Mouse (Mus musculus): ENCODE measurements around the gene Ankrd13a.

Ankrd13a gene

DNA sequence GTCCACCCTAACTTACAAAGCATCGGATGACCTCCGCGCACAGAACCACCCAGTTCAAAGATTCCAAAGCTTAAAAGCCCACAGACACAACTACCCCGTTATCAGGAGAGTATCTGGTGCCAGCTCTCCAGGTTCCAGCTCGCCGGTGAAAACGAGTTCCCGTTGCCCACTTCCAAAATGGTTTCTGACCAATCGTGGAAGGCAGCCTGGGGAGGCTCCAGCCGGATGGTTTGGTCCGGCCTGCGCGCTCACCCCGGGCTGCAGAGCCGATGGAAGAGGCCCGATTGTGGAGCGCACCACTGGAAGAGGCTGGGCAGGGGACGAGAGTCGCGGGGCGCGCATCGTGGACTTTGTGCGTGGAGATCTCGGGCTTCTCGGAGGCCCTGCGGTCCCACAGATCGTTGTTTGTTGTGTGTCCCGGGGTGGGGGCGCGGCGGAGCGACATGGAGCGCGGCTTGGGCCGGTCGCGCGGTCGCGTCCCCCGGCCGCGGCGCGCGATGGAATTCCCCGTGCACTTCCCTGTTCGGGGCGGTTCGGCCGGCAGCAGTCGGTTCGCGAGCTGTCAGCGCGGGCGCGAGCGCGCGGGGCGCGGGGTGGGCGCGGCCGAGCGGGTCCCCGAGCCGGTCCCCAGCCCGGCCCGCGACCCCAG, at the start of gene Ankrd13a:
TSS of gene Ankrd13a (plus strand) at position 275 of the 649 bp plus-strand sequence.
- DNase-seq (ENCODE audit: low read depth in 2 of 2, low spot score in 2 of 2): peak; percentile 84 to 88

DNA sequence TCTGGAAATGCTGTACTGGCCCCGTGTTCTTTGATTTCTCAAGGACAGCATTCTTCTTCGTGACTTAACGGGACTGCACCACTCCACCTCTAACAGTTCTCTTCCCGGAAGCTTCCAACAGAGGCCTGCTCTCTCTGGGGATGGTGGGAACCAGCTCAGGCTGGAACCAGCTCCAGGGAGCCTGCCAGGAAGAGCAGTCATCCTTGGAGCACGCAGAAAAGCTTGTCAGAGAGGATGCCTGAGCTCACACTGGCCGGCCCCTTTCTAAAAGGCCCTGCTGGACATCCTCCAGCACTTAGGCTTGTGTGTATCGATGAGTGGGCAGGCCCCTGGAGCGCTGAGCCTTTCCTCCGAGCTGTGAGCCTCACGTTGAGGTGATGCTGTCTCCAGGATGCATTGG, 46.3 kb upstream of the Ankrd13a start:
- no peak for DNase-seq (ENCODE audit: low read depth in 2 of 2, low spot score in 2 of 2)

DNA sequence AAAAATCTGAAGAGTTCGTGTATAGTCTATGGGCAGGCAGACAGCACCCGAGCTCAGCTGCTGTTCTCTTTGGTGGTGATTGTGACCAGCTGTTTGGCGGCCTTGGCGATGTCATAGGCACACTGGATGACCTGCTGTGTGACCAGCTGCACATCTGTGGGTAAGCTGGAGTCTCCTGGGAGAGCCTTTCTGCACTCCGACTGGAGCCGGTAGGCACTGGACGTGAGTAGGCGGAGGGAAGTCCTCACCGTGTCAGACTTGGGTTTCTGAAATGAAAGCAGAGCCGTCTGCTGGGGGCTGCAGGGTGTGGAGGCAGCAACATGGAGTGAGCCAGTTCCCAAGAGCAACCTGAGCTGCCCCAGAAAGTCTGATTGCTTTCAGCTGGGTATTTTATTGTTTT, 44.3 kb upstream of the Ankrd13a start:
- DNase-seq (ENCODE audit: low read depth in 2 of 2, low spot score in 2 of 2): no peak

DNA sequence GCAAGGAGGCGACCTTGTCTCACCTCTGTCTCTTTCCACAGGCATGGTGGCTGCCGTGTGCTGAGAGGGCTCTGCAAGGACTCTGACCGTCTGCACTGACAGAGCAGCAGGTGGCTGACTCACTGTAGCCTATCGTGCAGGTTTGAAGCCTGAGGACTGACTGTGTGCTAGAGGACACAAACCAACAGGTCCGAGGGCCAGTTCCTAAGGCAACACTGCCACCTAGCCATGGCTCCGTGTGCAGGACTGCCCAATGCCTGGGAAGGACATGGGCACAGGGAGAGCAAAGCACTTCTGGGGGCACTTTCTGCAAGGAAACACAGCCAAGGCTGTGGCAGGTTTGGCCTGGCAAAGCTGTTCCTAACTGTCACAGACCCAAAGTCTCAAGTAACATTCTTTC, 43.0 kb upstream of the Ankrd13a start:
- DNase-seq (ENCODE audit: low read depth in 2 of 2, low spot score in 2 of 2): no peak

DNA sequence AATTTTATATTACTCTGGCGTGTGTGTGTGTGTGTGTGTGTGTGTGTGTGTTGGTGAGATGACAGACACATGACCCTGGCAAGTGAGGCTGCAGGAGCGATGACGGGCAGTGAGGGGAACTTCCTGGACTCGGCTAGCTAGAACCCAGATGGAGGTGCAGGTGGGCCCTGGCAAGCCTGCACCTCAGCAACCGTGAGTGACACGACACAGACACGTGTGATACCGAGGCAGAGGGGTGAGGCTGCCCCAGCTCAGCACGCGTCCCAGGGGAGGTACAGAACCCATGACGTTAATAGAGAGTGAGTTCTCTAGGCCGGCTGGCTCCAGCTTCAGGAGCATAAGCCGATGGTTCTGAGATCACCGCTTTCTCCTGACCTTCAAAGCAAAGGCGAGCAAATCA, 42.5 kb upstream of the Ankrd13a start:
- DNase-seq (ENCODE audit: low read depth in 2 of 2, low spot score in 2 of 2): no peak

DNA sequence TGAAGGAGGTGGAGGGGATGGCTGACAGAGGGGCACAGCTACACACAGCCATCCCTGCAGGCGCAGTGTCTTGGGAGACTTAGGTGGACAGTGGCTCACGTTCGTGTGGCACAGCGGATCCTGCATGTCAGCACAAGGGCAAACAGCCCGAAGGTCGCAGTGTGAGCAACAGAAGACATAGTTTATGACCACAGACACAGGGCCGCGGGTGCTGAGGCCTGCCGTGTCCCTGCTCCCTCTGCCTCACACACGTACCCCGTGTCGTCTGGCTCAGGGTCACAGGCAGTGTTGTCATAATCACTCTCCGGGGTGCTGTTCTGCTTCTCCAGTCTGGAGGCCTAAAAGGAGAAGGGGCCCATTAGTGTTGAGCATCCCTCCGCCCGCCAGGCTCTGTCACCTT, 40.9 kb upstream of the Ankrd13a start:
- DNase-seq (ENCODE audit: low read depth in 2 of 2, low spot score in 2 of 2): no peak

DNA sequence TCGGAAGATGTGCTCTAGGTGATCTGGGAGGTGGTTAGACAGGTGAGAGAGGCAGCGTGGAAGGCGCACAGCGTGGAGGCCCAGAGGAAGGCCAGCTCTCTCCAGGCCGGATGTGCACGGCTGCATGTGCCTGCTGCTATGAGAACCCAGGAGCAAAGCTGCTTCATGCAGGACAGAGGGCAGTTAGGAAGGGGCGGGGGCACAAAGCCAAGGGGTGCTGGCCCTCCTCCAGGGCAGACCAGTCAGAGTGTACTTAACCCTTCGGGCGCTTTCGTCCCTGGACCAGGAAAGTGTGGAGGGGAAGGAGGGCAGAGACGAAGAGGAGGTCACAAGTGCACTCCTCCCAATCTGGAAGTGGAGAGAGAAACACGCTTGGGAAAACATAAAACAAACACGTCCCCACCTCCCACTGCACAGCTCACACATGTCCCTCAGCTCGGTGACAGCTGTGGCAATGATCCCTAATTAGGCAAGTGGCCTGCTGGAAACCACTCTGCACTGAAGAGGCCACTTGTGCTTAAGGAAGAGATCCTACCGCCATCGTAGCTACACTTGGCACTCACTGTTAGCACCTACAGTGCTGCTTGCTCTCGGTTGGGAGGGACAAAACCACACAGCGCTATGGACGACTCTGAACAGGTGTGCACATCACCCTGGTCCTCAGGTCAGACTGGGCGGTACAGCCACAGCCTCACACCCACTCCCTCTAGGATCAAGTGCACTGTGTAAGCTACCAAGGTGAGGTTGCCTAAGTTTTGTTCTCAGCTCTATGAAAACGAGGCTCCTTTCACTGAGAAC, 37.2 kb upstream of the Ankrd13a start:
- no peak for DNase-seq (ENCODE audit: low read depth in 2 of 2, low spot score in 2 of 2)

DNA sequence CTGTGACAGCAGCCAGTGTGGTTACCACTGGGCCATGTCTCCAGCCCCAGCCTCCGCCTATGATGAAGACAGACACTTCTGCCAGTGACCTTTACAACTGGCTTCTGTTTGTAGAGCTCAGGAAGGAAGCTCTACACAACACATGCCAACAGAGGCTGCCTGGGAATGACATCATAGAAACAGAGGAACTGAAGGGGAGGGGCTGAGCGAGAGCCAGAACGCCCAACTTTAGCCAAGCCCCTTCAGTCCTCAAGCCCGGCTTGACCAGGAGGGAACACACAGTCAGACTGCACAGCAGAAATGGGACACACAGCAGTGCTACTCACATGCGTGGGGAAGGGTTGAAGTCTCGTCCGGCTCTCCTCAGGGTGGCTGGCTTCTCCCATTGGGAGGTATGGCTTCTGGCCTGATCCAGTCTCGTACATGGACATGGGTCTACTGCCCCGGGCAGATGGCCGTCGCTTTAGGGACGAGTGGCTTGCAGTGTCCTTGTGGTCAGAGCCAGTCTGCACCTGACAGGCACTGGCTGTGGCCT, 35.7 kb upstream of the Ankrd13a start:
- DNase-seq (ENCODE audit: low read depth in 2 of 2, low spot score in 2 of 2): no peak

DNA sequence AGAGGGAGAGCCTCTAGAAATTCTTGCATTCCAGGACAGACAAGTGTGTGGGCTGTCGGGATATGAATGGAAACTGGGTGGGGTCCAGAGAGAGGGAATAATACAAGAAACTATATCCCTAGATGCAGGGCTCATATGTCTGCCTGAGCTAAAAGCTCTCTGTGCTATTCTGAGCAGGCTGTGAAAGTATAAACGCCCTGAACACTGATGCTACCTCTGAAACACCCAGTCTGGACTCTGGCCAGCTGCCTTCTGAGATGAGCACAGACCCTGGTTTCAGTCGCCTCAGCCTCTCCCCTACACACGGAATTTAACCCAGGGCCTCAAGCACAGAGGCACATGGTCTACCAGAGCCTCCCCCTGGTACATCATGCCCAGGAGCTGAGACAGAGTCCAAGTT, 33.9 kb upstream of the Ankrd13a start:
- no peak for DNase-seq (ENCODE audit: low read depth in 2 of 2, low spot score in 2 of 2)

DNA sequence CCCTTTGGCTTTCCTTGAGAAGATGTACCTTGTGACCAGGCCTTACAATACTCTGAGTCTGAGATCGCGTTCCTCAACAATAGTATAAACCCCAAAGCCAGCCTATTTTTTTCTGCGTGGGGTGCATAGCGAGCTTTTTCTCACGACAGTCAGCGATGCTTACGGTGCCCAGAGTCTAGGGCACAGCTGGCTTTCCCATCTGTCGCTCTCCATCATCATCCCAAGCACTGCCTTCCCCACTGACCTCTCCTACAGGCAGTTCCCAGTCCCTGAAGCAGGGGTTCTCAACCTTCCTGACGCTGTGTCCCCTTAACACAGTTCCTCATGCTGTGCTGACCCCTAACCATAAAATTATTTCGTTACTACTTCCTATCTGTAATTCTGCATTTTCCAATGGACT, 31.9 kb upstream of the Ankrd13a start:
- no peak for DNase-seq (ENCODE audit: low read depth in 2 of 2, low spot score in 2 of 2)

DNA sequence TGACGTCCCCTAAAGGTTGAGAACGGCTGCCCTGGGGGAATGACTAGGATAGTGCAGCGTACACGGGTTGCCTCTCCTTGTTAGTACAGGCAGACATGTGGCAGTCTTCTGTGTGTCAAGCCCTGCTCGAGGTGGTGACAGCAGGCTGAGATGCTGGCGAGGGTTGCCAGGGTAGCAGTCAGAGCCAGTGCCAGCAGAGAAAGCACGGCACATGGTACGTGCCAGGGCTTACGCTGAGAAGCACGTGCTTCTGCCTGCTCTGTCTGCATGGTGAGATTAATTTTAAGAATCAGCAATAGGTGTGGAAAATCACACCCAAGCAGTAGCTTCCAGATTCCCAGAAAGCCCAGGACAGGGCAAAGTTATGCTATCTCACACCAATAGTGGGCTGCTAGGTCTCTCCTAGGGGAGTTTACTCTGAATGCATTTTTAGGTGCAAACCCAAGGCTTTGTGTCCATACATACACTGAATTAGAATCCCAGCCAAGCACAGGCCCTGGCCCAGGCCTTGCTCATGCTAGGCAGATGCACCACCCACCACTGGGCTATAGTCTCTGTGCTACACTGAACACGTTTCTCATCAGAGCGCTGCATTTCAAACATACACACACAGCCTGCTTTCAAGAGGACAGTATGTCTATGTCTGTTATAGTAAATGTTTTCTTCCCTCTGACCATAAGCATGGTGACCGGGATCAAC, 31.3 kb upstream of the Ankrd13a start:
- DNase-seq (ENCODE audit: low read depth in 2 of 2, low spot score in 2 of 2): no peak

DNA sequence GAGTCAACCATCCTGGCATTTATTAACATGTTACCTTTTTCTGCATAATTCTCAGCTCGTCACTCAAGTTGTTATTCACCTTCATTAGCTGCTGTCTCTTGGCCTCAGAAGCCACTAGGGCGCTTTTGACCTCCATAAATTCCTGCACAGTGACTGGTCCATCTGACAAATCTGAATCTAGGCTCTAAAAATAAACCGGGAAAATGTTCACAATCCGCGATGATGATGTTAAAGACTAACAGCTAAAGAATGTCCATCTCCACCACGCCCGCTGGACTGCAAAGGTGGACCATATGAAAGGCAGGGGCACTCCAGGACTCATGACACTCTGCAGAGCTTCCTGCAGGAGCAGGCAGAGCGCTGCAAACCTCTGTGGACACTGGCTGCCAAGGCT, 30.8 kb upstream of the Ankrd13a start:
- DNase-seq (ENCODE audit: low read depth in 2 of 2, low spot score in 2 of 2): no peak

DNA sequence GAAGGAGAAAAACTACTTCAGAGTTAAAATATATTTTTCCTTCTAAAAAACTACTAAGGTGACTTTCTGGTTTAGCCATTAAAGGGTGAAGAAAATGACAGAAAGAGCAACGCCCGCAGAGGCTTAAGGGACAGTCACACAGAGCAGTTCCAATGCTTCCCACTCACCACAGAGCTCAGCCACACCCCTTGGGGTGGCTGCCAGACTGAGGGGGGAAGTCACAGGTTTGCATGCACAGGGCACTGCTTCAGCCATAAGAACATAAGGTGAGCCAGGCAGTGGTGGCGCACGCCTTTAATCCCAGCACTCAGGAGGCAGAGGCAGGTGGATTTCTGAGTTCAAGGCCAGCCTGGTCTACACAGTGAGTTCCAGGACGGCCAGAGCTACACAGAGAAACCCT, 28.9 kb upstream of the Ankrd13a start:
- no peak for DNase-seq (ENCODE audit: low read depth in 2 of 2, low spot score in 2 of 2)

DNA sequence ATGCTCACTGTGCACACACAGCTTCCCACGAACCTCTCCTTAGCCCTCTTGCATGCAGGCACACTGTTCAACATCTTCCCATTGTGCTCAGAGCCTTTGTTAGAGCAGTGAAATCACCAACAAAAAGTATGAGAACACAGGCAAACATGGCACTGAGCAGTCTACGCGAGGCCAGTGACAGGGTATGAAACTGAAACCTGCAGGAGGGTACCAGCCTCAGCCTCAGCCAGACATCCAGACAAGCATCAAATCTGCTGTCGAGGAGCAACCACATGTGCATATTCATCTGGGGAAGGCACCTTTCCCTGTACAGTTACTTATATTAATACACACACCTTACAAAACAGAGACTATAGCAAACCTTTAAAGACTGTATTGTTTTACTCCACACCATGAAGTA, 27.6 kb upstream of the Ankrd13a start:
- DNase-seq (ENCODE audit: low read depth in 2 of 2, low spot score in 2 of 2): no peak

DNA sequence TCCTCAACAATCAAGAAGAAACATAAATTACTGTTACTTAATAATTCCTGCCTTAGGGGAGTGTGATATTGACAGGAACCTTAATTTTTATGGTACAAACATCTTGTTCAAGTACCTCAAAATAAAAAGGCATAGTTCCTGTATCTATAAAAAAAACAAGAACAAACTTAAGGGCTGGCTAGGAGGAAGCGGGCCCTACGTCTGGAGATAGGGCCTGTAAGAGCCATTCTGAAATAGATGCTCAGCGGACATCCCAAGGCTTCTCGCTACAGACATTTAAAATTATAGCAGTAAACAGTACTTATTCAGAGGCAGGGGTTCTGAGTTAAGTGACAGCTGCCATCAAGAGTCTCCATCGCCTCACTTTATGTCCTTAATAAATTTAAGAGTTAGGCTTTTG, 27.0 kb upstream of the Ankrd13a start:
- DNase-seq (ENCODE audit: low read depth in 2 of 2, low spot score in 2 of 2): no peak

DNA sequence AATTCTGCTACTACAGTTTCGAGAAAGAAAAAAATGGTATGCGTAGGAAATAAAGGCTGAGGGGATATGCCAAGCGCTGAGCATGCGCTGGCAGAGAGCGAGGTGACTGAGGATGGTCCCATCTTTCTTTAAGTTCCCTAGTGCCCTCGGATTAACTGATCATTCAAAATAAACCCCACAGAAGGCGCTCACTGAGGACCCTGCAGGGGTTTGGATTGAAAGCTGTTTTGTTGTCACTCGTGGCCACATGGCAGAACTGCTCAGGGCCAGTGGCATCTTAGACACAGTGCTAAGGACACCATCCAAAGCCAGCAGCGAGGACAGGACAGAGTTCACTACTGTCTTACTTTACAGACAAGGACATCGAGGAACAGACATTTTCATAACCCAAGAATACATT, 24.2 kb upstream of the Ankrd13a start:
- no peak for DNase-seq (ENCODE audit: low read depth in 2 of 2, low spot score in 2 of 2)

DNA sequence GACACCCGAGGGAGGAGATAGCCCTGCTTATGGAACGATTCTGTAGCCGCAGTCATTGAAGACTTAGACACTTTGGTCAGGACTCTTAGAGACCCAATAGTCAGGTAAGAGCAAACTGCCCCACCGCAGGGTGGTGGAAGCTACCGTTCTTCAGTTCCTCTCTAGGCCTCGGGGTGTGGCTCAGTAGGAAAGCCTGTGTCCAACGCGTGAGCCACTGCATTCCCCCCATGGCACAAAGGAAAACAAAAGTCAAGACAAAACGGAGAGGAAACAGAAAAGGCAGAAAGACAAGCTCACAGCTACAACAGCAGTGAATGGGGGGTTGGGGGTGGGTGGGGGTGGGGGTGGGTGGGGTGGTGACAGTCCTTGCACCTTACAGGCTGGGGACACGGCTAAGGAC, 22.1 kb upstream of the Ankrd13a start:
- DNase-seq (ENCODE audit: low read depth in 2 of 2, low spot score in 2 of 2): no peak

DNA sequence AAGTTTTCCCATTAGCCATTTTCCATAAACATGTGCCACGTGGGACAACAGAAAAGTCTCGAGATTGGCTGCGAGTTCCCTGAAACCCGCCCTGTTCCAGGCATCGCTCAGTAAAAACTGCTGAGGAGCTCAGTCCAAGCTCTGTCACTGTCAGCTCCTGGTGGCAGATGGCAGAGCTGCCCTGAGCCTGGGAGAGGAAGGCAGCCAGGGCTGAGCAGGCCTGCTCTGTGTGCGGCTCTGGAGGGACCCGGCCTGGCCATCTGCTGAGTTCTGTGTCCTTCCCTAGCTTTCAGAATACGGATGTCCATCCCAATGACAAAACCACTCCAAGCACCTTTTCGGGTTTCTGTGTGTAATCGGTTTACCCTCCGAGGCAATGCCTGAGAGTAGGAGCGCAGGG, 21.1 kb upstream of the Ankrd13a start:
- no peak for DNase-seq (ENCODE audit: low read depth in 2 of 2, low spot score in 2 of 2)

DNA sequence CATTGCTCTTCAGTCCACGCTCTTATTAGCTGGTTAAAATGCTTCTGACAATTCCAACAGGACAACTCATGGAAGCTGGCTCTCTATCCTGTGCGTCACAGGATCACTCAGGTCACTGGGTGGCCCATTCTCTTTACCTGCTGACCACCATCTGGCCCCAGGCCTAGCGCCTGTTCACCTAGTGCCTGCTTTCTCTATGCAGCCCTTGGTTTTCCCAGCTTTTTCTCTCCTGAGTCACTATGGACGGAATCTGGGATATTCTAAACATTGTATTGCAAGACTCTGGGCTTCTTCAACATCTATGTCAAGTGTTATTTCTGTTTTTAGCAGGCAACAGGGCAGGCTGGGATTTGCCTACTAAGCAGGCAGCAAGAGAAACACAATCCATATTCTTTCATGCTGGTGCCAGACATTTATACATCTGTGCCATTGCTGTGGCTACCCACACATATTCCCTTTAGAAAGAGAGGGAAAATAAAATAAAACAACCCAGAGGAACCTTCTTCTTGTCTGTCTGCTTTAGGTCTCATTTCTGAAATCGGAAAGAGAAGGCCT, 14.9 kb upstream of the Ankrd13a start:
- DNase-seq (ENCODE audit: low read depth in 2 of 2, low spot score in 2 of 2): no peak

DNA sequence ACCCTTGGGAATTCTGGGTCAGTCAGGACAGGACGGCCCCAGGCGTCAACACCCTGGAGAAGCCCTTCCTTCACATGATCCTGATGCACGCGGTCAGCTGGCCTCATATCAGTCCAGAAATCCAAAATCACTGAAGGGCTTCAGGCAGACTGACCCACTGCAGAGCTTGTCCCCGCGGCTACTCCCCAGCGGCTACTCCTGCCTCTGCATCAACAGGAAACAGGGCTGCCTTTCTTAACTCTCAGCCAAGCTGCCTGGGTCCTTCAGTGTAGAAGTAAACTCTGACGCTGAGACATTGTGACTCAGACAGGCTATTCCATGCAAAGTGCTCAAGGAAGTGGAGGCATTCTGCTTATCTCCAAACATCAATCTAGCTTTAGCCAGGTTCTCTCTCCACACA, 12.5 kb upstream of the Ankrd13a start:
- DNase-seq (ENCODE audit: low read depth in 2 of 2, low spot score in 2 of 2): no peak

DNA sequence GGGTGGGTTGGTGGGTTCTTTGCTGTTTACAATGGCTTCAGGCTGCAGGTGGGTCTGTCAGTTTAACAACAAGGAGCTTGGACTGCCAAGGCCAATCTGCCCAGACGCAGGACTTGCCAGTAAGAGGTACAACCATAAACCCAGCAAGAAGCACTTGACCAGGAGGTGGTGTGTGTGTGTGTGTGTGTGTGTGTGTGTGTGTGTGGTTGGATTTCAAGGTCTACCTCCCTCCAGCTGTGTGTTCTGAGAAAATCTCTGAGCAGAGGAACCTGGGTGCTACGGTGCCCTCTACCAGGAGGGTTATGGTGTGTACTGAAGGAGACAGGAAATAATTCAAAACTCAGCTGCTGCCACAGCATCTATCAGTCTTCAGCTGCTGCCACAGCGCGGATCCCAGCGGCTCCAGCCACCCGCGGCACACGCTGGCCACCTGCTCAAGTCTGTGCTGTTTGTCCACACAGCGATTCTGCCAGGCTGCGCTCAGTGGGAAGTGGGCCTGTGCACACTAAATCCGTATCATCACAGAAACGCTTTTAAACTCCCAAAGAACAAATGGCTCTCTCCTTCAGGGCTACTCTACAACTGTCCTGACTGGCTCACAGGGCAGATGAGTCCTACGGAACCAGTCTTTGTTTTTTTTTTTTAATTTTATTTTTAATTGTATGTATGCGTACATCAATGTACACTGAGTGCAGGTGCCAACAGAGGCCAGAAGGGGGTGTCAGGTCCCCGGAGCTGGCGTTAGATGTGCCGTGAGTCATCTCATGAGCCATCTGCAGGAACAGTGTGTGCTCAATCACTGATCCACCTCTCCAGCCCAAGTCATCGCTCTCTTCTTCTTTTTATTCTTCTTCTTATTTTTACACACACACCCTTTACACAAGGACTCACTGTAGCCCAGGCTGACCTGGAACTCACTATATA, 9.4 kb upstream of the Ankrd13a start:
- peak in 1 of 2 experiments; percentile 20 for DNase-seq (ENCODE audit: low read depth in 2 of 2, low spot score in 2 of 2)

Measured in CD8-positive naive resting alpha-beta T cell, adult 2 months (primary cell).